Mouse (Mus musculus): ENCODE data around the gene Gm4922. TPM values are rescaled to one million over a fixed set of nuclear protein-coding genes. Genes with fewer than 3 reads are reported as not detected.

Gm4922 gene
- polyA plus RNA-seq (2012; rRNA removed) = not detected in 2 replicates

DNA sequence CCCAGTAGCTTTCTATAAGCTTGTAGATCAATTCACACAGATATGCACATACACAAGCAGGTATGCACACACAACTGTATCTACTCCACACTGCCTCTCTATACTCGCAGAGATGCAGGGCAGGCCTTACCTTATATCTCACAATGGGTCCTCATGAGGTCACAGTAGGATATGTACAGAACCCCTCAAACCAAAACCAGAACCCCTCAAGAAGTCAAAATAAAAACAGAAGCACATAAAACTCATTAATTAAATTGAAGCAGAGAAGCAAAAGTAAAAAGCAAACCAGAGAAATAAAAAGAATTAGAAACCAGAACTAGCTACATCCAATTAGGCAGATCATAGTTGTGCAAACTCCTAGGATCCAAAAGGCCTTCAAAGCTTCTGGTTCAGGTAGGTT is at the start of gene Gm4922:
Gene Gm4922 (minus strand): TSS at position 101 of the 400 bp plus-strand sequence.
- TF ChIP-seq CTCF (IDR thresholded peaks at IDR 0.05; ENCODE audit: extremely low read depth, insufficient read length, insufficient replicate concordance, low read depth, low read length) = no peak
- H3K36me3 ChIP-seq (ENCODE audit: control insufficient read depth, insufficient read depth, low read length) = no peaks in the 10 kb centered on the region
- H3K4me1 ChIP-seq (ENCODE audit: control insufficient read depth, insufficient read depth, insufficient read length, low read length) = no peaks in the 10 kb centered on the region
- WGBS = 90% methylated on average over 1 of the region's 1 CpGs
- no peak within 1 kb of the TSS for H3K27ac ChIP-seq (ENCODE audit: insufficient read depth, low read depth, low read length)
- no peak within 1 kb of the TSS for H3K4me3 ChIP-seq (ENCODE audit: low read depth, low read length)
- no peaks in the 10 kb centered on the region for H3K27me3 ChIP-seq (ENCODE audit: control insufficient read depth, insufficient read depth, low read length)

GRCm38 (mm10) chr10:18835684-18836479 is 49.3 kb upstream of the Gm4922 start:
- Histone ChIP-seq H3K36me3 (ENCODE audit: control insufficient read depth, insufficient read depth, low read length) (no peaks in the 10 kb centered on the region), H3K27ac (ENCODE audit: insufficient read depth, low read depth, low read length) (no peak overlapping the region), H3K4me3 (ENCODE audit: low read depth, low read length) (no peak overlapping the region), H3K4me1 (ENCODE audit: control insufficient read depth, insufficient read depth, insufficient read length, low read length) (no peaks in the 10 kb centered on the region), H3K27me3 (ENCODE audit: control insufficient read depth, insufficient read depth, low read length) (no peaks in the 10 kb centered on the region)
- TF ChIP-seq CTCF (IDR thresholded peaks at IDR 0.05; ENCODE audit: extremely low read depth, insufficient read length, insufficient replicate concordance, low read depth, low read length) = no peak
- TF ChIP-seq POLR2A (IDR thresholded peaks at IDR 0.05; ENCODE audit: low read depth, low read length) = no peak
- WGBS = 64% methylated on average over 6 of the region's 6 CpGs

DNA sequence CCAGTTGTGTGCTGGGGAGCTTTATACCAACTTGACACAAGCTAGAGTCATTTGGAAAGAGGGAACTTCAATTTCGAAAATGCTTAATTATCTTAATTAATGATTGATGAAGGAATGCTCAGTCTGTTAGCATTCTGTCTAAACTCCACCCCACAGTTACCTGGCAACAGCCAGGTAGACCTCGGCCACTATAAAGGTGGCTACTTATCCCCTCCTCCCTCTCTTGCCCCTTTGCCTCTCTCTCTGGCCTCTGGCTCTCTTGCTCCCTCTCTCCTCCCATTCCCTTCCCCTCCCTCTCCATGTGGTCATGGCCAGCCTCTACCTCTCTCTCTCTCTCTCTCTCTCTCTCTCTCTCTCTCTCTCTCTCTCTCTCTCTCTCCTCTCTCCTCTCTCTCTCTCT is 47.8 kb upstream of the Gm4922 start:
- Histone ChIP-seq H3K27me3 (ENCODE audit: control insufficient read depth, insufficient read depth, low read length) (no peaks in the 10 kb centered on the region), H3K36me3 (ENCODE audit: control insufficient read depth, insufficient read depth, low read length) (no peaks in the 10 kb centered on the region), H3K4me3 (ENCODE audit: low read depth, low read length) (no peak overlapping the region), H3K27ac (ENCODE audit: insufficient read depth, low read depth, low read length) (no peak overlapping the region), H3K4me1 (ENCODE audit: control insufficient read depth, insufficient read depth, insufficient read length, low read length) (no peaks in the 10 kb centered on the region)
- TF ChIP-seq POLR2A (IDR thresholded peaks at IDR 0.05; ENCODE audit: low read depth, low read length) (no peak), CTCF (IDR thresholded peaks at IDR 0.05; ENCODE audit: extremely low read depth, insufficient read length, insufficient replicate concordance, low read depth, low read length) (no peak)
- 24% methylated on average over 2 of the region's 2 CpGs for WGBS

GRCm38 (mm10) chr10:18831823-18832222 is 45.2 kb upstream of the Gm4922 start:
- Histone ChIP-seq H3K27me3 (ENCODE audit: control insufficient read depth, insufficient read depth, low read length) (no peaks in the 10 kb centered on the region), H3K4me3 (ENCODE audit: low read depth, low read length) (no peak overlapping the region), H3K4me1 (ENCODE audit: control insufficient read depth, insufficient read depth, insufficient read length, low read length) (no peaks in the 10 kb centered on the region), H3K36me3 (ENCODE audit: control insufficient read depth, insufficient read depth, low read length) (no peaks in the 10 kb centered on the region), H3K27ac (ENCODE audit: insufficient read depth, low read depth, low read length) (no peak overlapping the region)
- TF ChIP-seq POLR2A (IDR thresholded peaks at IDR 0.05; ENCODE audit: low read depth, low read length) (no peak), CTCF (IDR thresholded peaks at IDR 0.05; ENCODE audit: extremely low read depth, insufficient read length, insufficient replicate concordance, low read depth, low read length) (no peak)
- WGBS = 47% methylated on average over 7 of the region's 7 CpGs

- 71% methylated on average over 4 of the region's 4 CpGs for WGBS
- Histone ChIP-seq H3K27ac (ENCODE audit: insufficient read depth, low read depth, low read length) (no peak overlapping the region), H3K36me3 (ENCODE audit: control insufficient read depth, insufficient read depth, low read length) (no peaks in the 10 kb centered on the region), H3K4me3 (ENCODE audit: low read depth, low read length) (no peak overlapping the region), H3K4me1 (ENCODE audit: control insufficient read depth, insufficient read depth, insufficient read length, low read length) (no peaks in the 10 kb centered on the region), H3K27me3 (ENCODE audit: control insufficient read depth, insufficient read depth, low read length) (no peaks in the 10 kb centered on the region)
- no peak for TF ChIP-seq POLR2A (IDR thresholded peaks at IDR 0.05; ENCODE audit: low read depth, low read length)
- no peak for TF ChIP-seq CTCF (IDR thresholded peaks at IDR 0.05; ENCODE audit: extremely low read depth, insufficient read length, insufficient replicate concordance, low read depth, low read length)
Measured at GRCm38 (mm10) chr10:18830359-18830758, 43.8 kb upstream of the Gm4922 start.

DNA sequence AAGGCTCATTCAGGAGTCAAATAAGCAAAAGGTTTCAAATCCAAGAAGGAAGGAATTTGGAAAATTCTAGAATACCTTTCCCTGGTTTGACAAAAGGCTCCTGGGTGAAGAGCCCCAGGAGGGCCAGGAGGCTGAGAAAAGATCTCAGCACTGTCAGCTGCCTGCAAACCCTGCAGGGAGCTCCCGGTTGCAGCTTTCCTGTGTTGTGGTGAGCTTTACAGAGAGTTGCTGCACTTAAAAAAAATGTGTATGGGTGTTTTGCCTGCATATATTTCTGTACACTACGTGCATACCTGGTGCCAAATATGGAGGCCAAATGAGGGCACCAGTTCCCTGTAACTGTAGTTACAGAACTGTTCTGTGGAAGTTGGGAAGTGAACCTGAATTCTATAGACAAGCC is 41.3 kb upstream of the Gm4922 start:
- H3K27me3 ChIP-seq (ENCODE audit: control insufficient read depth, insufficient read depth, low read length) = no peaks in the 10 kb centered on the region
- TF ChIP-seq CTCF (IDR thresholded peaks at IDR 0.05; ENCODE audit: extremely low read depth, insufficient read length, insufficient replicate concordance, low read depth, low read length) (no peak), POLR2A (IDR thresholded peaks at IDR 0.05; ENCODE audit: low read depth, low read length) (no peak)
- no peaks in the 10 kb centered on the region for H3K36me3 ChIP-seq (ENCODE audit: control insufficient read depth, insufficient read depth, low read length)
- H3K27ac ChIP-seq (ENCODE audit: insufficient read depth, low read depth, low read length) = no peak overlapping the region
- WGBS = 82% methylated on average over 2 of the region's 2 CpGs
- H3K4me1 ChIP-seq (ENCODE audit: control insufficient read depth, insufficient read depth, insufficient read length, low read length) = no peaks in the 10 kb centered on the region
- no peak overlapping the region for H3K4me3 ChIP-seq (ENCODE audit: low read depth, low read length)

- Histone ChIP-seq H3K36me3 (ENCODE audit: control insufficient read depth, insufficient read depth, low read length) (no peaks in the 10 kb centered on the region), H3K4me1 (ENCODE audit: control insufficient read depth, insufficient read depth, insufficient read length, low read length) (no peaks in the 10 kb centered on the region), H3K27me3 (ENCODE audit: control insufficient read depth, insufficient read depth, low read length) (no peaks in the 10 kb centered on the region), H3K27ac (ENCODE audit: insufficient read depth, low read depth, low read length) (no peak overlapping the region), H3K4me3 (ENCODE audit: low read depth, low read length) (no peak overlapping the region)
- 72% methylated on average over 2 of the region's 2 CpGs for WGBS
- TF ChIP-seq POLR2A (IDR thresholded peaks at IDR 0.05; ENCODE audit: low read depth, low read length) (no peak), CTCF (IDR thresholded peaks at IDR 0.05; ENCODE audit: extremely low read depth, insufficient read length, insufficient replicate concordance, low read depth, low read length) (no peak)
Measured at GRCm38 (mm10) chr10:18826107-18826506, 39.5 kb upstream of the Gm4922 start.
